Comparison of ENCODE assay signal across 23 mouse cellular contexts in genomic region chr10:96947971-96948370, GRCm38 (mm10).
"Had no signal": no experiment of that assay in that cellular context is flagged by ENCODE, and none has a peak within 500 bp of the region (broad histone marks: within the 10 kb centered on the region; RNA-seq: fewer than 3 reads in every experiment).

No protein-coding gene starts in this region.

- H3K36me3 ChIP-seq: limb, embryonic 12.5 days; limb, embryonic 15.5 days; midbrain, embryonic 12.5 days; midbrain, embryonic 15.5 days; neural tube, embryonic 13.5 days; stomach, embryonic 15.5 days had no signal

- H3K4me1 ChIP-seq: limb, embryonic 12.5 days; limb, embryonic 15.5 days; midbrain, embryonic 12.5 days; midbrain, embryonic 15.5 days; stomach, embryonic 15.5 days had no signal

- H3K9me3 ChIP-seq: limb, embryonic 12.5 days; limb, embryonic 15.5 days; midbrain, embryonic 12.5 days; midbrain, embryonic 15.5 days; neural tube, embryonic 13.5 days; stomach, embryonic 15.5 days had no signal

- H3K27ac ChIP-seq: limb, embryonic 12.5 days; limb, embryonic 15.5 days; liver, embryonic 14.5 days; midbrain, embryonic 12.5 days; midbrain, embryonic 15.5 days; neural tube, embryonic 13.5 days; stomach, embryonic 15.5 days had no signal

- DNase-seq: kidney, adult 8-10 months; kidney, postnatal 14 days; kidney, postnatal 4 days; left cerebral cortex, postnatal 4 days; liver, postnatal 0 days; lung, embryonic 14.5 days; lung, postnatal 10 days; lung, postnatal 4 days; retina, postnatal 1 day; right cerebral cortex, postnatal 25 days; spleen, adult 18-20 months; thymus, adult 2 months; thymus, postnatal 14 days; thymus, postnatal 4 days had no signal

- H3K4me3 ChIP-seq: limb, embryonic 12.5 days; limb, embryonic 15.5 days; midbrain, embryonic 12.5 days; midbrain, embryonic 15.5 days; myocyte; neural tube, embryonic 13.5 days; stomach, embryonic 15.5 days had no signal

- H3K27me3 ChIP-seq: limb, embryonic 12.5 days; limb, embryonic 15.5 days; midbrain, embryonic 12.5 days; midbrain, embryonic 15.5 days; neural tube, embryonic 13.5 days; stomach, embryonic 15.5 days had no signal

- H3K4me2 ChIP-seq: limb, embryonic 12.5 days; limb, embryonic 15.5 days; liver, embryonic 11.5 days; lung, embryonic 14.5 days; midbrain, embryonic 12.5 days; midbrain, embryonic 15.5 days; neural tube, embryonic 13.5 days; stomach, embryonic 15.5 days had no signal

- ATAC-seq: liver, postnatal 0 days; midbrain, embryonic 15.5 days had no signal

- H3K9ac ChIP-seq: limb, embryonic 12.5 days; limb, embryonic 15.5 days; liver, embryonic 14.5 days; liver, postnatal 0 days; lung, embryonic 14.5 days; midbrain, embryonic 12.5 days; midbrain, embryonic 15.5 days; neural tube, embryonic 13.5 days; stomach, embryonic 15.5 days had no signal
